Mouse (Mus musculus) kidney, embryonic 16.5 days (tissue): ENCODE data around the gene Arhgef6. TPM values are rescaled to one million over a fixed set of nuclear protein-coding genes. Genes with fewer than 3 reads are reported as not detected.

ENCODE experiments used
- ATAC-seq: fragments of 200-750 bp; cut with Nextera tagmentation; 2 replicates; pipeline ENCODE4 v1.8.0; 2017; ENCODE audit warnings: moderate TSS enrichment; ENCODE audit not compliant: low FRiP score, low TSS enrichment
- H3K27ac ChIP-seq: fragments of 300-500 bp; sonication (generic); 2 replicates; pipeline ENCODE4 v1.5.1; 2014; ENCODE audit warnings: low read length
- H3K27me3 ChIP-seq: fragments of 300-500 bp; sonication (generic); 2 replicates; pipeline ENCODE4 v1.6.1; 2014; ENCODE audit warnings: low read length, control low read depth, mixed read lengths; ENCODE audit not compliant: insufficient read depth
- H3K36me3 ChIP-seq: fragments of 300-500 bp; sonication (generic); 2 replicates; pipeline ENCODE4 v1.6.1; 2014; ENCODE audit warnings: low read length, control low read depth, mixed read lengths; ENCODE audit not compliant: insufficient read depth
- H3K4me1 ChIP-seq: fragments of 300-500 bp; sonication (generic); 2 replicates; pipeline ENCODE4 v1.6.1; 2014; ENCODE audit warnings: low read length, control low read depth, mixed read lengths; ENCODE audit not compliant: insufficient read depth
- H3K4me2 ChIP-seq: fragments of 300-500 bp; sonication (generic); replicated peaks from 2 replicates; pipeline ENCODE4 v1.6.1; 2014; ENCODE audit warnings: low read depth, low read length
- H3K4me3 ChIP-seq: fragments of 300-500 bp; sonication (generic); 2 replicates; pipeline ENCODE4 v1.5.1; 2014; ENCODE audit warnings: mild to moderate bottlenecking, low read length
- H3K9ac ChIP-seq: fragments of 300-500 bp; sonication (generic); replicated peaks from 2 replicates; pipeline ENCODE4 v1.6.1; 2014; ENCODE audit warnings: low read length
- H3K9me3 ChIP-seq: fragments of 300-500 bp; sonication (generic); 2 replicates; pipeline ENCODE4 v1.6.1; 2016; ENCODE audit warnings: low read length, control low read depth
- WGBS: fragments of 180-500 bp; shearing (Covaris S2); extraction: QIAGEN DNeasy Blood & Tissue Kit; methylation state at CpG from one replicate; pipeline ENCODE4 v1.1.7; 2014; 5-methylcytosine and 5-hydroxymethylcytosine counted together
- polyA plus RNA-seq: library from polyadenylated mRNA; unstranded; fragments of >200 nt; fragmentation: Nextera tagmentation; extraction: Ambion mirVana; gene quantifications from 2 replicates; pipeline ENCODE4 v1.2.1, GENCODE M21; 2015

Arhgef6 gene
- polyA plus RNA-seq, 1 experiment from 2014 or later, result 3.9 TPM

- ATAC-seq, result no peak
- no peak overlapping the region for H3K9ac ChIP-seq
- 67% methylated on average over 7 of the region's 7 CpGs for WGBS
These were observed 85.0 kb downstream of the Arhgef6 start for GRCm38 (mm10) chrX:57253329-57254055.

GRCm38 (mm10) chrX:57238572-57238971 is 100.0 kb downstream of the Arhgef6 start:
- Histone ChIP-seq H3K9me3 (no peaks in the 10 kb centered on the region), H3K27me3 (no peaks in the 10 kb centered on the region), H3K4me3 (no peak overlapping the region), H3K9ac (no peak overlapping the region), H3K36me3 (no peaks in the 10 kb centered on the region), H3K27ac (no peak overlapping the region), H3K4me1 (no peaks in the 10 kb centered on the region), H3K4me2 (no peak overlapping the region)
- 70% methylated on average over 3 of the region's 3 CpGs for WGBS
- no peak for ATAC-seq

More at GRCm38 (mm10) chrX:57253329-57254055, 85.0 kb downstream of the Arhgef6 start:
- Histone ChIP-seq H3K27ac (no peak overlapping the region), H3K4me3 (no peak overlapping the region), H3K36me3 (no peaks in the 10 kb centered on the region), H3K4me2 (no peak overlapping the region), H3K4me1 (no peaks in the 10 kb centered on the region), H3K9me3 (no peaks in the 10 kb centered on the region), H3K27me3 (no peaks in the 10 kb centered on the region)

GRCm38 (mm10) chrX:57235982-57236381 is 102.5 kb downstream of the Arhgef6 start:
- 73% methylated on average over 4 of the region's 4 CpGs for WGBS
- Histone ChIP-seq H3K4me3 (no peak overlapping the region), H3K27ac (no peak overlapping the region), H3K9ac (no peak overlapping the region), H3K27me3 (no peaks in the 10 kb centered on the region), H3K36me3 (no peaks in the 10 kb centered on the region), H3K9me3 (no peaks in the 10 kb centered on the region), H3K4me1 (no peaks in the 10 kb centered on the region), H3K4me2 (no peak overlapping the region)
- ATAC-seq, result no peak

- Histone ChIP-seq H3K9ac (no peak overlapping the region), H3K4me1 (no peaks in the 10 kb centered on the region), H3K27me3 (no peaks in the 10 kb centered on the region), H3K27ac (no peak overlapping the region), H3K36me3 (no peaks in the 10 kb centered on the region), H3K4me3 (no peak overlapping the region), H3K9me3 (no peaks in the 10 kb centered on the region), H3K4me2 (no peak overlapping the region)
- no peak for ATAC-seq
- 59% methylated on average over 2 of the region's 2 CpGs for WGBS
These were observed 104.9 kb downstream of the Arhgef6 start for GRCm38 (mm10) chrX:57233596-57233995.

- Histone ChIP-seq H3K9me3 (no peaks in the 10 kb centered on the region), H3K4me2 (no peak overlapping the region), H3K27me3 (no peaks in the 10 kb centered on the region; the same call in 1 of the 2 replicates), H3K36me3 (no peaks in the 10 kb centered on the region), H3K9ac (no peak overlapping the region), H3K4me1 (no peaks in the 10 kb centered on the region), H3K4me3 (no peak overlapping the region), H3K27ac (no peak overlapping the region)
- 63% methylated on average over 2 of the region's 2 CpGs for WGBS
- no peak for ATAC-seq
These were observed 110.4 kb downstream of the Arhgef6 start for GRCm38 (mm10) chrX:57228178-57228577.

- Histone ChIP-seq H3K36me3 (no peaks in the 10 kb centered on the region), H3K27ac (no peak overlapping the region), H3K9me3 (no peaks in the 10 kb centered on the region), H3K4me1 (no peaks in the 10 kb centered on the region), H3K4me3 (no peak overlapping the region), H3K27me3 (no peaks in the 10 kb centered on the region; the same call in 1 of the 2 replicates), H3K9ac (no peak overlapping the region), H3K4me2 (no peak overlapping the region)
- 83% methylated on average over 10 of the region's 10 CpGs for WGBS
- no peak for ATAC-seq
These were observed 115.2 kb downstream of the Arhgef6 start for GRCm38 (mm10) chrX:57223301-57223700.

- ATAC-seq, result no peak
- Histone ChIP-seq H3K4me1 (no peaks in the 10 kb centered on the region), H3K36me3 (no peaks in the 10 kb centered on the region), H3K4me3 (no peak overlapping the region), H3K4me2 (no peak overlapping the region), H3K27me3 (no peaks in the 10 kb centered on the region; the same call in 1 of the 2 replicates), H3K27ac (no peak overlapping the region), H3K9ac (no peak overlapping the region), H3K9me3 (no peaks in the 10 kb centered on the region)
- WGBS, result 84% methylated on average over 3 of the region's 3 CpGs
These were observed 116.6 kb downstream of the Arhgef6 start for GRCm38 (mm10) chrX:57221881-57222280.

- H3K4me2 ChIP-seq, result no peak overlapping the region
- no peak overlapping the region for H3K4me3 ChIP-seq
- H3K36me3 ChIP-seq, result no peaks in the 10 kb centered on the region
- no peaks in the 10 kb centered on the region; the same call in 1 of the 2 replicates for H3K27me3 ChIP-seq
- no peak for ATAC-seq
- WGBS, result 89% methylated on average over 5 of the region's 5 CpGs
- H3K4me1 ChIP-seq, result no peaks in the 10 kb centered on the region
- no peak overlapping the region for H3K27ac ChIP-seq
- H3K9ac ChIP-seq, result no peak overlapping the region
- no peaks in the 10 kb centered on the region for H3K9me3 ChIP-seq
These were observed 119.0 kb downstream of the Arhgef6 start for GRCm38 (mm10) chrX:57219563-57219962.

- H3K9me3 ChIP-seq, result no peaks in the 10 kb centered on the region
- ATAC-seq, result no peak
- 73% methylated on average over 5 of the region's 5 CpGs for WGBS
- H3K4me1 ChIP-seq, result no peaks in the 10 kb centered on the region
- H3K4me2 ChIP-seq, result no peak overlapping the region
- no peak overlapping the region for H3K9ac ChIP-seq
- H3K36me3 ChIP-seq, result no peaks in the 10 kb centered on the region
- no peak overlapping the region for H3K27ac ChIP-seq
- no peak overlapping the region for H3K4me3 ChIP-seq
- H3K27me3 ChIP-seq, result no peaks in the 10 kb centered on the region
These were observed 122.3 kb downstream of the Arhgef6 start for GRCm38 (mm10) chrX:57216271-57216670.

- Histone ChIP-seq H3K9me3 (no peaks in the 10 kb centered on the region), H3K9ac (no peak overlapping the region), H3K4me1 (no peaks in the 10 kb centered on the region), H3K27me3 (no peaks in the 10 kb centered on the region), H3K27ac (no peak overlapping the region), H3K36me3 (no peaks in the 10 kb centered on the region), H3K4me2 (no peak overlapping the region), H3K4me3 (no peak overlapping the region)
- no peak for ATAC-seq
- 92% methylated on average over 4 of the region's 4 CpGs for WGBS
These were observed 123.0 kb downstream of the Arhgef6 start for GRCm38 (mm10) chrX:57215495-57215894.
